Mouse (Mus musculus) E14TG2a.4 (cell line): ENCODE data around the gene Commd7.

Source experiments
- CTCF ChIP-seq: conservative IDR thresholded peaks from 2 replicates; pipeline ENCODE4 v1.5.1; 2014; ENCODE audit warnings: low read length
- NANOG ChIP-seq: IDR thresholded peaks from 2 replicates; pipeline ENCODE4 v1.6.1; 2014; ENCODE audit warnings: borderline replicate concordance, low read length, mixed read lengths

- TF ChIP-seq CTCF (no peak), NANOG (no peak)
Measured at GRCm38 (mm10) chr2:153580042-153580441, 52.5 kb downstream of the Commd7 start.
